Mouse (Mus musculus): ENCODE results near the gene Slc17a8. TPM values are rescaled to one million over a fixed set of nuclear protein-coding genes. Genes with fewer than 3 reads are reported as not detected.
"Not testable (repeated sequence)": the region's sequence is repeated elsewhere in the genome, so short reads cannot be mapped to it uniquely, and the experiment has no call there.

Slc17a8 gene
- under 1 TPM in 1 of 2 experiments, not detected in 1; 0.07 TPM for total RNA-seq (2021)
- long read RNA-seq, experiment 1, result 0 reads
- long read RNA-seq, experiment 2, result 0 reads

- DNase-seq (ENCODE audit: low spot score), result no peak
Measured at GRCm38 (mm10) chr10:89621129-89621528, at the start of gene Slc17a8. Gene Slc17a8 (minus strand): TSS chr10:89621253.

DNA sequence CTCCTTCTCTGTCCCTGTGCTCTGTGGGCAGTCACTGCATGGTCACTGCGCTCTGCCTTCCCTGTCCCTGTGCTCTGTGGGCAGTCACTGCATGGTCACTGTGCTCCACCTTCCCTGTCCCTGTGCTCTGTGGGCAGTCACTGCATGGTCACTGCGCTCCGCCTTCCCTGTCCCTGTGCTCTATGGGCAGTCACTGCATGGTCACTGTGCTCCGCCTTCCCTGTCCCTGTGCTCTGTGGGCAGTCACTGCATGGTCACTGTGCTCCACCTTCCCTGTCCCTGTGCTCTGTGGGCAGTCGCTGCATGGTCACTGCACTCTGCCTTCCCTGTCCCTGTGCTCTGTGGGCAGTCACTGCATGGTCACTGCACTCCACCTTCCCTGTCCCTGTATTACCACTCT is 49.3 kb upstream of the Slc17a8 start:
- not testable (repeated sequence) for DNase-seq (ENCODE audit: low spot score)

DNA sequence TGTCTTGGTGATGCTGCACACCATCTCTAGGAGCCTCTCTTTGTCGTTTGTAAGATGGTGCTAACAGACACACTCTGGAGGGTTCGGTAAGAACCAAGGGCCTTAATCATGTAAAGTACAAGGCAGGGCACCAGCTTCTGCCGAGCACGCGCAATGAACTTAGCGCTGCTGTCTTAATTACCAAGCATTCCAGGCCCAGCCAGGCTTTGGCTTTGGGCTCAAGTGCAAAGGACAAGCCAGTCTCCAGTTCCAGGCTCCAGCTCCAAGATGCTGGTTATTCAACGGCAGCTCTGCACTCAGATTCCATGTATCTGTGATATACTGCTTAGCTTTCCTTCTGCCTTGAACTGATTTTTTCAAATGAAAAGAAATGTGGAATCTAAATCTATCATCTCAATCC is 46.5 kb upstream of the Slc17a8 start:
- DNase-seq (ENCODE audit: low spot score), result no peak

- no peak for DNase-seq (ENCODE audit: low spot score)
Measured at GRCm38 (mm10) chr10:89665679-89666078, 44.6 kb upstream of the Slc17a8 start.

GRCm38 (mm10) chr10:89664977-89665645 is 44.1 kb upstream of the Slc17a8 start:
- no peak for DNase-seq (ENCODE audit: low spot score)

GRCm38 (mm10) chr10:89656366-89656765 is 35.3 kb upstream of the Slc17a8 start:
- no peak for DNase-seq (ENCODE audit: low spot score)

- no peak for DNase-seq (ENCODE audit: low spot score)
Measured at GRCm38 (mm10) chr10:89652912-89653311, 31.9 kb upstream of the Slc17a8 start.

- no peak for DNase-seq (ENCODE audit: low spot score)
Measured at GRCm38 (mm10) chr10:89651691-89652090, 30.6 kb upstream of the Slc17a8 start.

- no peak for DNase-seq (ENCODE audit: low spot score)
Measured at GRCm38 (mm10) chr10:89646918-89647317, 25.9 kb upstream of the Slc17a8 start.

- no peak for DNase-seq (ENCODE audit: low spot score)
Measured at GRCm38 (mm10) chr10:89637001-89637400, 15.9 kb upstream of the Slc17a8 start.

GRCm38 (mm10) chr10:89635018-89635417 is 14.0 kb upstream of the Slc17a8 start:
- DNase-seq (ENCODE audit: low spot score), result no peak

- DNase-seq (ENCODE audit: low spot score), result no peak
Measured at GRCm38 (mm10) chr10:89633736-89634426, 12.8 kb upstream of the Slc17a8 start.

GRCm38 (mm10) chr10:89633121-89633520 is 12.1 kb upstream of the Slc17a8 start:
- DNase-seq (ENCODE audit: low spot score), result no peak

DNA sequence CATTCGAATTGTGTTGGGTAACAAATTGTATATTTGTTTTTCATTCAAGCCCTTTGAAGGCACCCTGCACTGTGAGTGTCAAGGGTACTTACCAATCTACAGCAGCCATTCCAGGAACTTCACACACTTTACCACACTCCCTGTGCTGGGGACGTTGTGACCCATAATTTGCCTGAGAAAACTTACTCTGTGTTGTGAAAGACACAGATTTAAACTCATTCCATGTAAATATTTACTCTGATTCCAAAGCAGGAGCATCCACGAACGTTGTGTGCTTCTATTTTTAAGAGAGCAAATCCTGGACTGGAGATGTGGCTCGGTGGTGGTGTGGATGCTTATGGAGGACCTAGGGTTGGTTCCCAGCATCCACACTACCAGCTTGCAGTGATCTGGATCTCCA is 10.8 kb upstream of the Slc17a8 start:
- no peak for DNase-seq (ENCODE audit: low spot score)

GRCm38 (mm10) chr10:89630564-89630963 is 9.5 kb upstream of the Slc17a8 start:
- DNase-seq (ENCODE audit: low spot score), result no peak

DNA sequence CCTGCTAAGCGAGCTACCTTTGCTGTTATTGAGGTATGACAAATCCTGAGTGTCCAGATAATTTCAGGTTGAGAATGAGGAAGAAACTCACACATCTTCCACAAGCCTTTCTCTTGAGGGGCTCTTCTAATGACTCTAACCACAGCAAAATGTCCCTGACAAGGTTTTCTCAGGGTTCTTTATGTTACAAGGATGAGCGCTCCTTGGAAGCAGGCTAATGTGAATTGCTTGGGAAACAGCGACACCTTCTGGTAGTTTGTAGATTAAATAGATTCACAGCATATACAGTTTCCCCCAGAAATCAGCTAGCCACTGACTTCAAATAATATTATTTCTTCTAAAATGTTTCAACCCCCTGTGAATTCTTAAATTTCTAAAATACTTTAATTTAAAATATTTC is 9.0 kb upstream of the Slc17a8 start:
- peak; percentile 57 for DNase-seq (ENCODE audit: low spot score)

GRCm38 (mm10) chr10:89626714-89627113 is 5.7 kb upstream of the Slc17a8 start:
- DNase-seq (ENCODE audit: low spot score), result no peak

GRCm38 (mm10) chr10:89624196-89624595 is 3.1 kb upstream of the Slc17a8 start:
- no peak for DNase-seq (ENCODE audit: low spot score)

DNA sequence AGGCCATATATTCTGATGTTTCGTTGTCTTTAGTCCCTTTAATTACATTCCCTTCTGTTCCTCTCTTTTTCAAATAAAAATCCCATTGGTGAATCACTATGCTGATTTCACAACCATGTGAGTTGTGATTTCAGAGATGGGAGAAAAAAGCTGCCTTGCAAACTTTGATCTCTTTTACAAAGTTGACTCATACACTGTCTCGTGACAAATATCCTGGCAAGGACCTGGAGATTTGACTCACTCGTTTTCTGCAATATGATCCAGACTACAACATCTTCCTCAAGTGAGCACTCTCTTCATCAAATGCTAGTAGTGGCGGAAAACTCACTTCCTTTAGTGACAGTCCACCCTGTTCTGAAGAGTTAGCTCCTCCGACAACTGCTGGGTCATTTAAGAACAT is 21.7 kb downstream of the Slc17a8 start:
- peak; percentile 36 for DNase-seq (ENCODE audit: low spot score)

- no peak for DNase-seq (ENCODE audit: low spot score)
Measured at GRCm38 (mm10) chr10:89597275-89597674, 23.8 kb downstream of the Slc17a8 start.

- DNase-seq (ENCODE audit: low spot score), result no peak
Measured at GRCm38 (mm10) chr10:89595935-89596334, 25.1 kb downstream of the Slc17a8 start.

GRCm38 (mm10) chr10:89595514-89595913 is 25.5 kb downstream of the Slc17a8 start:
- no peak for DNase-seq (ENCODE audit: low spot score)

DNA sequence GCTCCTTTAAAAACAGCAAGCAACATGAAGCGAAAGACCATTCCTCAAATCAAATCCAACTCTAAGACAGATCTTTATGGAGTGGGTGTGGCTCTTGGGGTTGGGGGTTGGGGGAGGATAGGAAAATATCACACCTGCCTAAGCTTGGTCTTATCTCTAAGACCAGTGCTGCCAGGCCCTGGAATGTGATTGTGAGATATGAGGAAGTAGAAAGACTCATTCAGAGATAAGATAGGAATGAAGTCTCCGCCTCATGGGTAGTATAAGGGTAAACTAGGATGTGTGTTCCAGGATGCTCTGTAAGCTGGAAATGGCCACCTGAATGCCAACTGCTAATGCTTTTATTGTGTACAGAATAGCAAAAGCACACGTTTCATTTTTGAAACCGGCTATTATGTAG is 26.7 kb downstream of the Slc17a8 start:
- DNase-seq (ENCODE audit: low spot score), result no peak
